Mouse (Mus musculus) heart, adult 18-20 months (tissue): Measurements from ENCODE around the gene Rdh16f1. TPM values are rescaled to one million over a fixed set of nuclear protein-coding genes. Genes with fewer than 3 reads are reported as not detected.
"Not testable (repeated sequence)": the region's sequence is repeated elsewhere in the genome, so short reads cannot be mapped to it uniquely, and the experiment has no call there.

ENCODE experiments used
- DNase-seq, 2 experiments: peaks; one replicate each; pipeline ENCODE4 v3.0.0; 2021 to 2022; ENCODE audit warnings: mixed read lengths in 1 of 2
- total RNA-seq, 2 experiments: library from RNA; stranded (reverse); gene quantifications; 2 replicates each; pipeline ENCODE4 v1.2.3; 2021

Gene Rdh16f1
- total RNA-seq, 2 experiments from 2014 or later = 0.10 TPM; not detected in 1

DNA sequence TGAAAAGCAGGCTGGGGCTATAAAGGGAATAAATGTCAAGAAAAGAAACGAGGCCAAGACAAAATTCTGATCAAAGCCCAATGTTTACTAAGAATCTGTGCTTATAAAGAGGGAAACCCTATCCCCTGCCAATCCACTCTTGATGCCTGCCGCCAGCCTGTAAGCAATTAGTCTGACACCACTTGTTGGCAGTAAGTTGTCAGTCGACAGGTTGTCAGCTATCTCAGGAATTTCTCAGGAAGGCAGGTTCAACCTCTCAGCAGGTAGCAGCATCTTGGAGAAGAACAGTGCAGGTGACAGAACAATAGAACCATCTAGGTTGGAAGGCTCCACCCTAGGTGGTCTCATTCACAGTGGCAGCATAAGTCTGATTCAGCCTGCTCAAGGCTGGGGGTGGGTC is 69.5 kb downstream of the Rdh16f1 start:
- no peak for DNase-seq

DNA sequence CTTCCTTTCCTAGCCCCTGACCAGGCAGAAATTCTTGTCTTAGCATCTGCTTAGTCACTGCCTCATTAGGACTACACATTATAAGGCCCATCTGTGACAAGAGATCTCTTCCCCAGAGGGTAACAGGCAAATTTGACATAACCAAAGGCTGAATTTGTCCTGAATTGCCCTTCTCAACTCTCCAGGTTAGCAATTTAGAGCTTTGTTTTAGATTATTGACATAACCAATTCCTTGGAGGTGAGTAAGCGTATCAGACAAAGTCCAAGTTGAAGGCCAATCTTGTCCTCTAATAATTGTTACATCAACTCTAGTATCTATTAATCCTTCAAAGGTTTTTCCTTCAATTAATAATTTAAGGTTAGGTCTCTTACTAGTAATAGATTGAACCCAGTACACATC is 74.6 kb downstream of the Rdh16f1 start:
- not testable (repeated sequence) for DNase-seq

DNA sequence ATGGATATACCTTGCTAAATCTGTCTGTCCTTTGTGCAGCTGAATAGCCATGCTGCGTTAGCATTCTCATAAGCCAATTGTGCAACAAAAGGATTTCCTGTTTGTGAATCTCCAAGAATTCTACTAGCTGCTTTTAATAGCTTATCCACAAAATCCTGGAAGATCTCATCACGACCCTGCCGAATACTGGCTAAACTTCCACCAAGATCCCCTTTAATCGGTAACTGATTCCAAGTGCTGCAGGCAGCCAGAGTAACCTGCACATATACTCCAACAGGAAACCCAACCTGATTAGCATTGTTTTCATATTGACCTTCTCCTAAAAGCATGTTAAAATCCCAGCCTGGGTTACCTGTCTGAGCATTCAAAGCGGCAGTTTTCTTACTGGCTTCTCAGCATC is 75.7 kb downstream of the Rdh16f1 start:
- DNase-seq = no peak

DNA sequence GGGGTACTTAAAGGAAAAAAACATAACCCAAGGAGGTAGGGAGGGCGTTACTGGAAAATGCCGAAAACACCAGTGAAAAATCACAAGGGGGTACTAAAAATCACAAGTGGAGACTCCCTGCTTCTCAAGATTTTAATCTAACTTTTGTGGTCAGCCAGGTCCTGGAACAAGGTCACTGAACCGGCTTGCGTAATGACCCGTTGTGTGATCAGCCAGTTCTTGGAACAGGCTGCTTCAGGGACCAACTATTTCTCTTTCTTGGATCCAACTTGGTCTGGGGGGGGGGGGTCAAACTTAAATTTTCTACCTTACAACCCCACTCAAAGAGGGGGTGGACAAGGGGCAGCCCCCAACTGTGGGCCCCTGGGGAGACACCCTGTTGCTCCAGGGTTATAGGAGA is 78.2 kb downstream of the Rdh16f1 start:
- DNase-seq = not testable (repeated sequence)

DNA sequence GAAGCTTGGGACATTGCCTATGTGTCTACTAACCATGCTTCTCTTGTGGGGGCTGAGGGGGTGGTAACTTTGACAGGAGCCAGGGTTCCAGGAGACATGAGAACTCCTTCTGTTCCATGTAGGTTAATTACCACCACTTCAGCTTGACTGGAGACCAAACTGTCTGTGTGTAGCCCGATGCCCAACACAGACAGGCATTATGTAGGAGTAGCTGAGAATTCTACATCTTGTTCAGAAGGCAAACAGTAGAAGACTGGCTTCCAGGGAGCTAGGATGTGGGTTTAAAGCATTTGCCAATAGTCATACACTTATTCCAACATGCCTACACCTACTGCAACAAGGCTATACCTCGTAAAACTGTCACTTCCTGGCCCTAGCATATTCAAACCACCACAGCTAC is 79.0 kb downstream of the Rdh16f1 start:
- DNase-seq = no peak

DNA sequence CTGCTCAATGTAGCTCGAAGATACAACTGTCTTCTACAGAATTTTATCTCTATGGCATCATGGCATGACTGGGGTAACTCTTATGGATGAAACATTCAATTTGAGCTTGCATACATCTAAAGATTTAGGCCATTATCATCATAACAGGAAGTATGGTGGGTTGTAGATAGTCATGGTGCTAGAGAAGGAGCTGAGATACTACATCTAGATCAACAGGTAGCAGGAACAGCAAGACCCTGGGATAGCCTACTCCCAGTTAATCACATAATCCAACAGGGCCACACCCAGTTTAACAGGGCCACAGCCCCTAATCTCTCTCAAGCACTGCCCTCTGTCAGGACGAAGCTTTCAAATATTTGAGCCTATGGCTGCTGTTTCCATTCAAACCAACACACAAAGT is 81.2 kb downstream of the Rdh16f1 start:
- no peak for DNase-seq

Other genes with a start within 250 kb of the Rdh16f1 start
- gene Ndufa4l2, start 244.8 kb upstream of the Rdh16f1 start, total RNA-seq = 10 to 100 TPM; 23.9 to 27.0 TPM
- gene Shmt2, start 237.3 kb upstream of the Rdh16f1 start, total RNA-seq = 10 to 100 TPM; 39.3 to 44.7 TPM
- gene Nxph4, start 225.2 kb upstream of the Rdh16f1 start, total RNA-seq = under 1 TPM; 0.35 to 0.39 TPM
- gene Lrp1, start 138.6 kb upstream of the Rdh16f1 start, total RNA-seq = 10 to 100 TPM; 65.2 to 69.7 TPM
- 10 to 100 TPM; 45.2 to 45.7 TPM for gene Stat6, start 116.8 kb upstream of the Rdh16f1 start, total RNA-seq
- gene Nemp1, start 92.9 kb upstream of the Rdh16f1 start, total RNA-seq = 1 to 10 TPM; 3.6 to 3.8 TPM
- gene Nab2, start 91.2 kb upstream of the Rdh16f1 start, total RNA-seq = 1 to 10 TPM; 4.8 to 5.3 TPM
- under 1 TPM in 1 of 2 experiments, not detected in 1; 0.08 TPM for gene Myo1a, start 54.6 kb upstream of the Rdh16f1 start, total RNA-seq
- not detected for gene Tac2, start 35.3 kb upstream of the Rdh16f1 start, total RNA-seq
- gene Zbtb39, start 20.2 kb upstream of the Rdh16f1 start, total RNA-seq = 1 to 10 TPM; 6.8 to 7.6 TPM
- 1 to 10 TPM; 3.3 to 3.5 TPM for gene Gpr182, start 8.1 kb upstream of the Rdh16f1 start, total RNA-seq
- gene Rdh1, start 66 bp upstream of the Rdh16f1 start, total RNA-seq = under 1 TPM; 0.07 to 0.10 TPM
- gene Rdh9, start 16.6 kb downstream of the Rdh16f1 start, total RNA-seq = not detected
- under 1 TPM in 1 of 2 experiments, not detected in 1; 0.10 TPM for gene Rdh16, start 41.4 kb downstream of the Rdh16f1 start, total RNA-seq
- not detected for gene Rdh19, start 90.1 kb downstream of the Rdh16f1 start, total RNA-seq
- gene Rdh16f2, start 106.7 kb downstream of the Rdh16f1 start, total RNA-seq = not detected
- gene Rdh7, start 129.0 kb downstream of the Rdh16f1 start, total RNA-seq = not detected
- gene Sdr9c7, start 138.7 kb downstream of the Rdh16f1 start, total RNA-seq = not detected
- gene Hsd17b6, start 247.8 kb downstream of the Rdh16f1 start, total RNA-seq = not detected